Mouse (Mus musculus): ENCODE results near the gene Ugt1a7c.

- TF ChIP-seq CTCF (IDR thresholded peaks at IDR 0.05 in 2 of 3, conservative IDR thresholded peaks at IDR 0.05 in 1 of 3; ENCODE audit: control insufficient read depth in 1 of 3, insufficient read depth in 1 of 3, low read depth in 2 of 3, low read length in 3 of 3, poor library complexity in 1 of 3, severe bottlenecking in 1 of 3): no peak
- TF ChIP-seq KAT2A (conservative IDR thresholded peaks at IDR 0.05; ENCODE audit: low read depth, low read length): no peak
- TF ChIP-seq EP300 (IDR thresholded peaks at IDR 0.05; ENCODE audit: low read depth in 1 of 2, low read length in 2 of 2): no peak
- TF ChIP-seq POLR2A (IDR thresholded peaks at IDR 0.05; ENCODE audit: control insufficient read depth in 1 of 2, insufficient read depth in 1 of 2, low read depth in 1 of 2, low read length in 2 of 2, poor library complexity in 1 of 2): no peak
These were observed 135.1 kb downstream of the Ugt1a7c start for GRCm38 (mm10) chr1:88229986-88230385.
